Mouse (Mus musculus) forebrain, postnatal 0 days (tissue): ENCODE data around the gene Efna3. TPM values are rescaled to one million over a fixed set of nuclear protein-coding genes. Genes with fewer than 3 reads are reported as not detected.

ENCODE experiments used
- ATAC-seq: fragments of 200-750 bp; cut with Nextera tagmentation; 2 replicates; pipeline ENCODE4 v1.8.0; 2017; ENCODE audit warnings: mild to moderate bottlenecking, moderate library complexity
- DNase-seq: peaks from one replicate; pipeline ENCODE4 v3.0.0-alpha.2; 2015
- H3K27ac ChIP-seq: fragments of 300-500 bp; sonication (generic); 2 replicates; pipeline ENCODE4 v1.5.1; 2014; ENCODE audit warnings: low read depth, mild to moderate bottlenecking, antibody characterized with exemption, low read length, moderate library complexity, mixed read lengths
- H3K27me3 ChIP-seq: fragments of 300-500 bp; sonication (generic); 2 replicates; pipeline ENCODE4 v1.6.1; 2014; ENCODE audit warnings: mild to moderate bottlenecking, low read length, mixed read lengths; ENCODE audit not compliant: insufficient read depth
- H3K36me3 ChIP-seq: fragments of 300-500 bp; sonication (generic); 2 replicates; pipeline ENCODE4 v1.6.1; 2014; ENCODE audit warnings: mild to moderate bottlenecking, moderate library complexity; ENCODE audit not compliant: insufficient read depth
- H3K4me1 ChIP-seq: fragments of 300-500 bp; sonication (generic); 2 replicates; pipeline ENCODE4 v1.6.1; 2014; ENCODE audit warnings: antibody characterized with exemption; ENCODE audit not compliant: insufficient read depth
- H3K4me2 ChIP-seq: fragments of 300-500 bp; sonication (generic); 2 replicates; pipeline ENCODE4 v1.6.1; 2014; ENCODE audit warnings: low read depth, mild to moderate bottlenecking, moderate library complexity
- H3K4me3 ChIP-seq: fragments of 300-500 bp; sonication (generic); 2 replicates; pipeline ENCODE4 v1.5.1; 2014; ENCODE audit warnings: low read depth, low read length, mixed read lengths
- H3K9ac ChIP-seq: fragments of 300-500 bp; sonication (generic); 2 replicates; pipeline ENCODE4 v1.6.1; 2014; ENCODE audit warnings: mild to moderate bottlenecking
- H3K9me3 ChIP-seq: fragments of 300-500 bp; sonication (generic); 2 replicates; pipeline ENCODE4 v1.6.1; 2016; ENCODE audit warnings: low read length
- CTCF ChIP-seq: sonication (generic); IDR thresholded peaks from 2 replicates; pipeline ENCODE4 v1.5.1; 2016; ENCODE audit warnings: antibody characterized with exemption, control low read depth, low read depth
- WGBS: fragments of 180-500 bp; shearing (Covaris S2); extraction: QIAGEN DNeasy Blood & Tissue Kit; methylation state at CpG from one replicate; pipeline ENCODE4 v1.1.7; 2014; 5-methylcytosine and 5-hydroxymethylcytosine counted together
- polyA plus RNA-seq: library from polyadenylated mRNA; unstranded; fragments of >200 nt; fragmentation: Nextera tagmentation; extraction: Ambion mirVana; gene quantifications from 2 replicates; pipeline ENCODE4 v1.2.1, GENCODE M21; 2015
- total RNA-seq: library from RNA; depleted of rRNA; stranded (reverse); fragments of >200 nt; gene quantifications from 2 replicates; pipeline ENCODE4 v1.2.3, GENCODE M21; 2014

Gene Efna3
- total and polyA plus RNA-seq, 2 experiments from 2014 or later: 68.9 to 76.7 TPM

DNA sequence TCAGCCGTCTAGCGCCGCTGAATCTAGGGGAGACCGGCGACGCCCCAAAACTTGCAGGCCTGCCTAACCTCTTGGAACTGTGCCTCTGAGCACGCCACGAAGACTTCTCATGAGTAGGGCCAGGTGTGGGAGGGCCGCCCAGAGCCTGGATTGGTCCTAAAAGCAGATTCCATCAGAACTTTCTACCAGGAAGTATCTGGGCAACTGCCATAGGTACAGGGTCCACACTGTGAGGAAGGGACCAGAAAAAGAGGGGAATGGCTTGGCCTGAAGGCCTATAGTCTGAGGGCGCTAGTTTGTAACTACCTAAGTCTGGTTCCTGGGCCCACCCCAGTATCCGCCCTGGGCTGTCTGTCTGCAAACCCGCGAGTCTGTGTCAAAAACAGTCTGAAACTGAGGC, 8.8 kb upstream of the Efna3 start:
- H3K4me2 ChIP-seq: no peak overlapping the region
- no peak overlapping the region for H3K4me3 ChIP-seq
- no peak for TF ChIP-seq CTCF
- no peaks in the 10 kb centered on the region for H3K9me3 ChIP-seq
- DNase-seq: no peak
- H3K27me3 ChIP-seq: no peaks in the 10 kb centered on the region
- H3K4me1 ChIP-seq: peaks cover 16% of the 10 kb centered on the region
- no peak overlapping the region for H3K9ac ChIP-seq
- ATAC-seq: no peak
- H3K36me3 ChIP-seq: peaks cover 9% of the 10 kb centered on the region
- WGBS: 73% methylated on average over 13 of the region's 13 CpGs
- H3K27ac ChIP-seq: no peak overlapping the region

GRCm38 (mm10) chr3:89330948-89331347, 8.2 kb upstream of the Efna3 start:
- H3K9ac ChIP-seq: no peak overlapping the region
- TF ChIP-seq CTCF: no peak
- H3K9me3 ChIP-seq: no peaks in the 10 kb centered on the region
- no peaks in the 10 kb centered on the region for H3K27me3 ChIP-seq
- ATAC-seq: peak; percentile 44
- H3K27ac ChIP-seq: no peak overlapping the region
- no peak overlapping the region for H3K4me3 ChIP-seq
- H3K4me2 ChIP-seq: no peak overlapping the region
- peaks cover 9% of the 10 kb centered on the region for H3K36me3 ChIP-seq
- peaks cover 10% of the 10 kb centered on the region for H3K4me1 ChIP-seq
- DNase-seq: no peak
- WGBS: 25% methylated on average over 10 of the region's 10 CpGs

GRCm38 (mm10) chr3:89330346-89330745, 7.6 kb upstream of the Efna3 start:
- peaks cover 9% of the 10 kb centered on the region for H3K4me1 ChIP-seq
- no peaks in the 10 kb centered on the region for H3K27me3 ChIP-seq
- H3K27ac ChIP-seq: no peak overlapping the region
- no peaks in the 10 kb centered on the region for H3K9me3 ChIP-seq
- no peak overlapping the region for H3K4me3 ChIP-seq
- H3K4me2 ChIP-seq: no peak overlapping the region
- TF ChIP-seq CTCF: no peak
- no peak overlapping the region for H3K9ac ChIP-seq
- DNase-seq (no peak), ATAC-seq (no peak)
- H3K36me3 ChIP-seq: peaks cover 9% of the 10 kb centered on the region
- WGBS: 39% methylated on average over 3 of the region's 3 CpGs

DNA sequence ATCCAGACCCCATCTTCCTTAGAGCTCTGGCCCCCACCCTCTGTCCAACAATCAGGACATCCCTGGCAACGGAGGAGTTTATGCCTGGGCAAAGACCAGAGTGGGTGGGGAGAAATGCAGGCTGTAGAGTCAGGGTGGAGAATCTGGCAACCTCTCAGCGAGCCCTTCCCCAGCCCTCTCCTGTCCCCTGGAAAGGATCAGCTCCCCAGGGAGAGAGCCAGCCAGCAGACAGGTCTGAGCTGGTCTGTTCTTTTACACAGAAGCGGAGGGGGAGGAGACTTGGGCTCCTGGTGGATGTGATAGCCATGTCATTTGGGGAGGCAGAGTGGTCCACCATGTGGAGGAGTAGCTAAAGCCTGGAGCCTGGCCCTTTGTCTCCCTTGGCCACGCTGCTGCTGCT, 5.9 kb upstream of the Efna3 start:
- no peaks in the 10 kb centered on the region for H3K9me3 ChIP-seq
- no peak overlapping the region for H3K4me3 ChIP-seq
- no peak overlapping the region for H3K9ac ChIP-seq
- peaks cover 9% of the 10 kb centered on the region for H3K4me1 ChIP-seq
- DNase-seq: no peak
- TF ChIP-seq CTCF: no peak
- no peak overlapping the region for H3K4me2 ChIP-seq
- peaks cover 3% of the 10 kb centered on the region; the same call in 1 of the 2 replicates for H3K36me3 ChIP-seq
- H3K27me3 ChIP-seq: no peaks in the 10 kb centered on the region
- 25% methylated on average over 4 of the region's 4 CpGs for WGBS
- no peak for ATAC-seq
- no peak overlapping the region for H3K27ac ChIP-seq

GRCm38 (mm10) chr3:89327371-89327870, 4.7 kb upstream of the Efna3 start:
- no peak for TF ChIP-seq CTCF
- 63% methylated on average over 9 of the region's 9 CpGs for WGBS
- H3K4me3 ChIP-seq: no peak overlapping the region
- ATAC-seq (no peak), DNase-seq (no peak)
- H3K9me3 ChIP-seq: no peaks in the 10 kb centered on the region
- no peak overlapping the region for H3K27ac ChIP-seq
- H3K9ac ChIP-seq: no peak overlapping the region
- no peak overlapping the region for H3K4me2 ChIP-seq
- no peaks in the 10 kb centered on the region for H3K27me3 ChIP-seq
- peaks cover 3% of the 10 kb centered on the region; the same call in 1 of the 2 replicates for H3K4me1 ChIP-seq
- no peaks in the 10 kb centered on the region for H3K36me3 ChIP-seq

DNA sequence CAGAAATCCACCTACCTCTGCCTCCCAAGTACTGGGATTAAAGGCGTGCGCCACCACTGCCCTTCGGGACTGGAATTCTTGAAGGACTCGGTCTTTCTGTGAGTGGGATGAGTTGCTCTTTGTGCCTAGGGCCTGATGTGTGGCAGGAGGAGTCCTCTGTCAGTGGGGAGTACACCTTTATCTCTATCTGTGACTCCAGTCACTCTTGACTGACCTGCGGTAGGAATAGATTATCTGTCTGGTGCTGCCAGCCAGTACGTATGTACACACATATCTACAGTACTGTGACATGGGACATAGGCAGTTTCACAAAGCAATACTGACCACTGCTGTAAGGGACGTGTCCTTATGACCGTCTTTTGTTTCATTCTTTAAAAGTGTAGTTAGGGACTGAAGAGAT, 3.1 kb upstream of the Efna3 start:
- Histone ChIP-seq H3K9me3 (no peaks in the 10 kb centered on the region), H3K4me2 (no peak overlapping the region), H3K27me3 (no peaks in the 10 kb centered on the region), H3K4me3 (no peak overlapping the region), H3K9ac (no peak overlapping the region), H3K27ac (no peak overlapping the region), H3K36me3 (no peaks in the 10 kb centered on the region), H3K4me1 (no peaks in the 10 kb centered on the region)
- no peak for ATAC-seq
- no peak for DNase-seq
- 92% methylated on average over 8 of the region's 8 CpGs for WGBS
- TF ChIP-seq CTCF: no peak

DNA sequence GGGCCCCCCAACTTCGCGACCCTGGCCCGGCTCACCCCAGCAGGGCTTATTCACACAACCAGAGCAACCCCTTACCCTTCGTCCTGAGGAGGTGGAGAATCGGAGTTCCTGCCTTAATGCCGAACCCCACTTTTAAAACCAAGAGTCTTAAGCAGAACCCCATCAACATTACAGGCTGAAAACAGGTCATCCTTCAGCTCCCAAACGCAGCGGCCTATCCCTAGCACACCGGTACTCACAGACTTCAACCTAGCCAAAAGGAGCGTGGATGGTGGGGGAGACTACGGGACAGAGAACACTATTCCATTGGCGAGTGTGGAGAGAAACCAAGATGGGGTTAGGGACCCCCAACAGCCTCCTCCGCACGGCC, 649 bp downstream of the Efna3 start:
- Histone ChIP-seq H3K4me2 (peak overlapping the region; percentile 77), H3K4me3 (peak overlapping the region; percentile 68), H3K27ac (peak overlapping the region; percentile 97), H3K9ac (peak overlapping the region; percentile 90), H3K36me3 (no peaks in the 10 kb centered on the region), H3K9me3 (no peaks in the 10 kb centered on the region), H3K4me1 (peaks cover 11% of the 10 kb centered on the region), H3K27me3 (no peaks in the 10 kb centered on the region)
- WGBS: 2% methylated on average over 14 of the region's 14 CpGs
- ATAC-seq: no peak
- no peak for DNase-seq
- no peak for TF ChIP-seq CTCF
